Mouse (Mus musculus) adrenal gland, adult (tissue): ENCODE measurements around the gene Ambra1.
A peak's percentile ranks its signal among the peaks of the same experiment; 100 is the strongest.

ENCODE experiments used
- DNase-seq, 2 experiments: peaks; one replicate each; pipeline ENCODE4 v3.0.0; 2022 to 2023; ENCODE audit warnings: low spot score in 1 of 2; ENCODE audit not compliant: inconsistent age in 2 of 2

Ambra1 gene

GRCm38 (mm10) chr2:91932737-91933350 is 202.9 kb downstream of the Ambra1 start:
- DNase-seq = no peak

GRCm38 (mm10) chr2:91933471-91933870 is 203.5 kb downstream of the Ambra1 start:
- DNase-seq = no peak

- DNase-seq = no peak
These were observed 204.1 kb downstream of the Ambra1 start for GRCm38 (mm10) chr2:91934016-91934415.

- DNase-seq = no peak
These were observed 205.0 kb downstream of the Ambra1 start for GRCm38 (mm10) chr2:91934826-91935525.

GRCm38 (mm10) chr2:91936154-91936553 is 206.2 kb downstream of the Ambra1 start:
- DNase-seq = no peak

GRCm38 (mm10) chr2:91939303-91939935 is 209.5 kb downstream of the Ambra1 start:
- no peak for DNase-seq

- DNase-seq = no peak
These were observed 212.4 kb downstream of the Ambra1 start for GRCm38 (mm10) chr2:91942356-91942755.

GRCm38 (mm10) chr2:91944170-91944950 is 214.4 kb downstream of the Ambra1 start:
- DNase-seq = peak; percentile 76 to 90

- DNase-seq = no peak
These were observed 215.5 kb downstream of the Ambra1 start, which contains the start of gene Gm9821 for GRCm38 (mm10) chr2:91945483-91945882. Gene Gm9821, plus strand, starts transcription at chr2:91945703.

GRCm38 (mm10) chr2:91946836-91947235 is 216.9 kb downstream of the Ambra1 start:
- DNase-seq = peak in 1 of 2 experiments; percentile 65

GRCm38 (mm10) chr2:91947397-91948150 is 217.6 kb downstream of the Ambra1 start:
- DNase-seq = peak; percentile 66 to 76

GRCm38 (mm10) chr2:91948151-91948509 is 218.2 kb downstream of the Ambra1 start:
- peak in 1 of 2 experiments; percentile 66 for DNase-seq

GRCm38 (mm10) chr2:91948792-91949241 is 218.9 kb downstream of the Ambra1 start:
- DNase-seq = no peak

- peak in 1 of 2 experiments; percentile 69 for DNase-seq
These were observed 219.7 kb downstream of the Ambra1 start for GRCm38 (mm10) chr2:91949411-91950274.

GRCm38 (mm10) chr2:91950275-91951085 is 220.5 kb downstream of the Ambra1 start:
- peak in 1 of 2 experiments; percentile 54 for DNase-seq

- DNase-seq = peak; percentile 76 to 79
These were observed 223.9 kb downstream of the Ambra1 start for GRCm38 (mm10) chr2:91953825-91954224.

- no peak for DNase-seq
These were observed 225.2 kb downstream of the Ambra1 start for GRCm38 (mm10) chr2:91955121-91955591.

- no peak for DNase-seq
These were observed 225.9 kb downstream of the Ambra1 start for GRCm38 (mm10) chr2:91955875-91956274.
